ENCODE assay signal across 33 mouse cellular contexts in the genomic region with DNA sequence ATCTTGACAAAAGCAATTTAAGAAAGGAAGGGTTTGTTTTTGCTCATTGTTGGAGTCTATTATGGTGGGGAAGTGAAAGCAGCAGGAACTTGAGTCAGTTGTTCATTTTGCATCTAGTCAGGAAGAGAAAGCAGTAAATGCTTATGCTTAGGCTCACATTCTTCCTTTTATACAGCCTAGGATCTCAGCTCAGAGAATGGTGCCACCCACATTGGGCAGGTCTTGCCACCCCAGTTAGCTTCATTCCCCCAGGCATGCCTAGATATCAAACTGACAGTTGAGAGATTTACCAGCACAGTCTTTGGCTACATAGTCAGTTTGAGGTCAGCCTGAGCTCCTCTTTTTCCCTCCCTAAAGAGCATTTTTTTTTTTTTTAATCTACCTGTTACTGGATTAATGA. TPM values are rescaled to one million over a fixed set of nuclear protein-coding genes. Genes with fewer than 3 reads are reported as not detected.
DNase-seq lines count a peak whose midpoint lies in the region; ATAC-seq lines count a peak whose summit lies in the region.
"Had no signal": no experiment of that assay in that cellular context is flagged by ENCODE, and none has a peak within 500 bp of the region (broad histone marks: within the 10 kb centered on the region; RNA-seq: fewer than 3 reads in every experiment).

No protein-coding gene starts in this region.

- peak; percentile 81 for ATAC-seq in megakaryocyte, adult 5-6 weeks (ENCODE audit: poor library complexity, severe bottlenecking)
- ATAC-seq in erythroid progenitor cell, adult 5-6 weeks (replicated peaks; ENCODE audit: low FRiP score, poor library complexity, severe bottlenecking) = no peak
- ATAC-seq: forebrain, embryonic 13.5 days; inflammation-experienced regulatory T-cells, adult 6 months had no signal

- no peak overlapping the region for H3K4me3 ChIP-seq in forebrain, embryonic 10.5 days
- H3K4me3 ChIP-seq: embryonic facial prominence, embryonic 12.5 days; forebrain, embryonic 13.5 days; heart, embryonic 10.5 days; limb, embryonic 15.5 days; midbrain, embryonic 10.5 days; neural tube, embryonic 15.5 days had no signal

- no peak overlapping the region for H3K27ac ChIP-seq in forebrain, embryonic 10.5 days
- H3K27ac ChIP-seq: embryonic facial prominence, embryonic 12.5 days; forebrain, embryonic 13.5 days; heart, embryonic 10.5 days; hindbrain, embryonic 14.5 days; limb, embryonic 15.5 days; liver, embryonic 14.5 days; midbrain, embryonic 10.5 days; neural tube, embryonic 15.5 days; stomach, postnatal 0 days had no signal

- peak; percentile 10 for DNase-seq in heart, adult 8-10 months (ENCODE audit: low spot score)
- DNase-seq in heart, postnatal 10 days = no peak
- DNase-seq in A20 (ENCODE audit: low read depth, low spot score) = peak; percentile 50
- DNase-seq in R1 (ENCODE audit: low read depth, low spot score) = peak; percentile 15
- DNase-seq in neural tube, embryonic 10.5 days (ENCODE audit: extremely low spot score, low spot score) = no peak
- no peak for DNase-seq in forebrain, embryonic 10.5 days (ENCODE audit: extremely low spot score, low spot score)
- DNase-seq: adrenal gland, postnatal 14 days; cerebellum, postnatal 10 days; gastrocnemius, postnatal 25 days; kidney, adult 18-20 months; left cerebral cortex, postnatal 4 days; lung, embryonic 14.5 days; right cerebral cortex, postnatal 14 days; spleen, adult 18-20 months had no signal

- no peaks in the 10 kb centered on the region for H3K9me3 ChIP-seq in forebrain, embryonic 10.5 days
- H3K9me3 ChIP-seq: embryonic facial prominence, embryonic 12.5 days; forebrain, embryonic 13.5 days; heart, embryonic 10.5 days; limb, embryonic 15.5 days; midbrain, embryonic 10.5 days; neural tube, embryonic 15.5 days had no signal

- H3K36me3 ChIP-seq in forebrain, embryonic 10.5 days (replicated peaks) = peaks cover 5% of the 10 kb centered on the region; the same call in 1 of the 2 replicates
- H3K36me3 ChIP-seq: embryonic facial prominence, embryonic 12.5 days; heart, embryonic 10.5 days; limb, embryonic 15.5 days; neural tube, embryonic 15.5 days had no signal

- no peaks in the 10 kb centered on the region for H3K4me1 ChIP-seq in forebrain, embryonic 10.5 days
- H3K4me1 ChIP-seq: embryonic facial prominence, embryonic 12.5 days; forebrain, embryonic 13.5 days; heart, embryonic 10.5 days; midbrain, embryonic 10.5 days; neural tube, embryonic 15.5 days had no signal

- intact Hi-C loops in heart, postnatal 10 days (cut with DNase I) = no loop called here

- no peaks in the 10 kb centered on the region for H3K27me3 ChIP-seq in forebrain, embryonic 10.5 days (ENCODE audit: poor library complexity, severe bottlenecking)
- H3K27me3 ChIP-seq: CH12.LX; embryonic facial prominence, embryonic 12.5 days; forebrain, embryonic 13.5 days; limb, embryonic 15.5 days; neural tube, embryonic 15.5 days had no signal

RNA-seq across cellular contexts. Expression of a gene that starts 24.8 kb away (rescaled TPM):
- total RNA-seq in heart, adult 8-10 months (2022) = 10 to 100 TPM; 13.7 to 42.3 (median 27.4) TPM
- total RNA-seq in heart, postnatal 10 days (2021) = 10 to 100 TPM; 28.7 to 39.6 TPM
- 40.7 and 51.9 TPM in 2 replicates for total RNA-seq in megakaryocyte, adult 5-6 weeks (2015)
- total RNA-seq in megakaryocyte, adult 5-6 weeks (2017) = 44.3 and 53.8 TPM in 2 replicates
- total RNA-seq in erythroid progenitor cell, adult 5-6 weeks (2015; ENCODE audit: low replicate concordance) = 64.9 and 99.3 TPM in 2 replicates
- total RNA-seq in erythroid progenitor cell, adult 5-6 weeks (2017; ENCODE audit: low replicate concordance) = 83.0 and 101 TPM in 2 replicates
- 27.0 and 29.0 TPM in 2 replicates for polyA plus RNA-seq in forebrain, embryonic 10.5 days (2016; fragmentation: Nextera tagmentation; extraction: Ambion mirVana)

RNA-seq across cellular contexts. Expression of a gene that starts 41.5 kb away (rescaled TPM):
- total RNA-seq in heart, adult 8-10 months (2022) = not detected
- not detected for total RNA-seq in heart, postnatal 10 days (2021)
- total RNA-seq in megakaryocyte, adult 5-6 weeks (2015) = not detected in 2 replicates
- not detected in 2 replicates for total RNA-seq in megakaryocyte, adult 5-6 weeks (2017)
- total RNA-seq in erythroid progenitor cell, adult 5-6 weeks (2015; ENCODE audit: low replicate concordance) = not detected in 2 replicates
- not detected in 2 replicates for total RNA-seq in erythroid progenitor cell, adult 5-6 weeks (2017; ENCODE audit: low replicate concordance)
- not detected in 2 replicates for polyA plus RNA-seq in forebrain, embryonic 10.5 days (2016; fragmentation: Nextera tagmentation; extraction: Ambion mirVana)
- total RNA-seq: adrenal gland, postnatal 14 days; CH12.LX; gastrocnemius, postnatal 25 days; layer of hippocampus, postnatal 10 days; left cerebral cortex, adult 8-10 months; left cerebral cortex, postnatal 4 days; midbrain, postnatal 0 days had no signal
- polyA plus RNA-seq: embryonic facial prominence, embryonic 12.5 days; forebrain, embryonic 13.5 days; heart, embryonic 10.5 days; heart, postnatal 0 days; hindbrain, embryonic 14.5 days; inflammation-experienced regulatory T-cells, adult 6 months; kidney, embryonic 16.5 days; limb, embryonic 15.5 days; liver, embryonic 14.5 days; lung, embryonic 14.5 days; midbrain, embryonic 10.5 days; midbrain, postnatal 0 days; neural tube, embryonic 15.5 days; stomach, postnatal 0 days; thymus, postnatal 0 days had no signal

Comparison
In these comparisons a context has a peak if more than half of its experiments do, and no peak if none do; other contexts are left out.
1. DNase-seq: peak in heart, adult 8-10 months (single experiment), A20 (single experiment) and R1 (single experiment); none in heart, postnatal 10 days (0 of 2), neural tube, embryonic 10.5 days (single experiment) and forebrain, embryonic 10.5 days (single experiment).